Mouse (Mus musculus) embryonic fibroblast, embryonic 13.5 days (primary cell): ENCODE measurements around the gene Aqp7.

ENCODE experiments used
- CTCF ChIP-seq: IDR thresholded peaks from 2 replicates; pipeline ENCODE4 v1.5.1; 2011; ENCODE audit warnings: mild to moderate bottlenecking, control low read depth, low read length, moderate library complexity, borderline replicate concordance; ENCODE audit not compliant: insufficient read depth
- POLR2A ChIP-seq: IDR thresholded peaks from 2 replicates; pipeline ENCODE4 v1.6.1; 2011; ENCODE audit warnings: low read depth, mild to moderate bottlenecking, control low read depth, low read length, moderate library complexity

DNA sequence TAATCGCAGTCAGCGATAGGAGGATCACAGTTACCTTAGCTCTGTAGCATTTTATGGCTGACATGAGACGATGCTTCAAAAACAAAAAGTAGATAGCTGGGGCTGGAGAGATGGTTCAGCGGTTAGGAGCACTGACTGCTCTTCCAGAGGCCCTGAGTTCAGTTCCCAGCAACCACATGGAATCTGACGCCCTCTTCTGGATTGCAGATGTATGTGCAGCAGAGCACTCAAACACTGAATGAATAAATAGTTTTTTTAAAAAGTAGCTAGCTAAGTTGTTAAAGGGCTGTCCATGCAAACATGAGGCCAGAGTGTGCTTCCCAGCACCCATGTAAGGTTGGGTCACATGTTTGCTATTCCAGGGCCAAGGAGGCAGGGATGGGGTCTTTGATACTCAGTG lies 26.8 kb downstream of the Aqp7 start:
- no peak for TF ChIP-seq CTCF
- TF ChIP-seq POLR2A: no peak
